Mouse (Mus musculus): ENCODE measurements around the gene 4833439L19Rik. TPM values are rescaled to one million over a fixed set of nuclear protein-coding genes. Genes with fewer than 3 reads are reported as not detected.

Gene 4833439L19Rik
- total RNA-seq, 2 experiments from 2014 or later, result 99.0 to 105 TPM

- intact Hi-C loops (cut with DNase I), result no loop called here
- no peak for DNase-seq
Observed at GRCm38 (mm10) chr13:54548036-54548435, 17.2 kb downstream of the 4833439L19Rik start.

- DNase-seq, result no peak
- intact Hi-C loops (cut with DNase I), result no loop called here
Observed at GRCm38 (mm10) chr13:54532134-54532533, 33.1 kb downstream of the 4833439L19Rik start.

GRCm38 (mm10) chr13:54527140-54527539, 38.1 kb downstream of the 4833439L19Rik start:
- DNase-seq, result no peak
- intact Hi-C loops (cut with DNase I), result no loop called here

DNA sequence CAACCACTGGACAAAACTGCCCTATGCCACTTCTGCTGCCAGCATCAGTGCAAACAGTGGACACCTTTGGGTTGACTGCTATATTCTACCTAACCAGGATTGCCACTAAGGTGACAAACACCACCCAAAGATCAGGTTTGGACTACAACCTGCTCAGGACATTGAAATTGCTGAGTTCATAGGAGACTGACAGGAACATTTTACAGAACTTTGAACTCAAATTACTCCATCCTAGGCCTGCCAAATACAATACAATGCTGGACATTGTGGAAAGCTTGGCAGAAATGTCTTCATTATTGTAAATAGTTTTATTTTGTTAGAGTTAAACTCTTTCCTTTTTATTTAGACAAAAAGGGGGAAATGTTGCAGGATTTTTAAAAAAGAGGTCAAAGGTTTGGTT, 44.1 kb downstream of the 4833439L19Rik start:
- no peak for DNase-seq
- intact Hi-C loops (cut with DNase I), result no loop called here

GRCm38 (mm10) chr13:54520221-54520620, 45.0 kb downstream of the 4833439L19Rik start:
- intact Hi-C loops (cut with DNase I), result no loop called here
- peak in 1 of 2 experiments; percentile 7 for DNase-seq

GRCm38 (mm10) chr13:54505920-54506319, 59.3 kb downstream of the 4833439L19Rik start:
- intact Hi-C loops (cut with DNase I), result no loop called here
- DNase-seq, result no peak

GRCm38 (mm10) chr13:54504611-54505260, 60.5 kb downstream of the 4833439L19Rik start:
- intact Hi-C loops (cut with DNase I), result no loop called here
- no peak for DNase-seq

DNA sequence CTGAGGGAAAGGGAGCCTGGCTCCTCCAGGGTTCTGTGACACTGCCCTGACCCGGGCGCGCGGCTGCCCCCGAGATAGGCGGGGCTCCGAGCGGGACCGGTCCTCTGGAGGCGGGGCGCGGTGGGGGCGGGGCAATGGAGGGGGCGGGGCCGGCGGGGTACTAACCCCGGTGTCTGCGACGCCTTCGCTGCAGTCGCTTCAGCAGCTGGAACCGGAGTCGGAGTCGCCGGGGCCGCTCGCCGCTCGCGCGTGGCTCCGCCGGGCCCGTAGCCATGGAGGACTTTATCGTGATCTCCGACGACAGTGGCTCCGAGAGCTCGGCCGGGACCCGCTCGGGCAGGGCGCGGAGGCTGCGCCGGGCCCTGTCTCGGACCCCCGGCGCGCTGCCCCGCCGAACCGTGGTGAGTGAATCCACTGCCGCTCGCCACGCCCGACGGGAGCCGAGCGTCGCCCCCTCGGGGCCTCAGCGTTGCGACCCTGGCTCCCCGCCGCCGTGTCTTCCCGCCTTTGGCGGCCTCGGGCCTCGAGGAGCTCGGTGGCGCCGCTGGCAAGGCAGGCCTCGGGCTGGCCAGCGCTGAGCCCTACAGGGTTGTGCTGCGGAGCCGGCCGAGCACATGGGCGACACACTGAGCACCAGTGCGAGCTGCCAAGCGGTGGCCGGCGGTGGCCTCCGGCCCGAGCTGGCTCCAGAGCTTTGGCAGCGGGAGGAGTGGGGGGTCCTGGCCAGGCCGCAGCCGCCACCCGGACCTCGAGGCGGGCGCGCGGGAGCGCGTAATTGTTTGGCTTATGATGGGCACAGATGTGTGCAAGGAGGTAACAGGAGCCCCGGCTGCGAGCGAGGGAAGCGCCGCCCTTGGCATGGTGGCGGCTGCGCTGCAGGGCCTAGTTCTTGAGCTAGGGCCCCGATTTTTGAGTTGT, 61.4 kb downstream of the 4833439L19Rik start, which contains the start of gene Simc1:
Gene Simc1, plus strand, starts transcription at position 176 of the 918 bp plus-strand sequence.
- peak; percentile 74 to 77 for DNase-seq
- intact Hi-C loops (cut with DNase I), result no loop called here

- DNase-seq, result no peak
- intact Hi-C loops (cut with DNase I), result no loop called here
Observed at GRCm38 (mm10) chr13:54503278-54503603, 62.0 kb downstream of the 4833439L19Rik start.

DNA sequence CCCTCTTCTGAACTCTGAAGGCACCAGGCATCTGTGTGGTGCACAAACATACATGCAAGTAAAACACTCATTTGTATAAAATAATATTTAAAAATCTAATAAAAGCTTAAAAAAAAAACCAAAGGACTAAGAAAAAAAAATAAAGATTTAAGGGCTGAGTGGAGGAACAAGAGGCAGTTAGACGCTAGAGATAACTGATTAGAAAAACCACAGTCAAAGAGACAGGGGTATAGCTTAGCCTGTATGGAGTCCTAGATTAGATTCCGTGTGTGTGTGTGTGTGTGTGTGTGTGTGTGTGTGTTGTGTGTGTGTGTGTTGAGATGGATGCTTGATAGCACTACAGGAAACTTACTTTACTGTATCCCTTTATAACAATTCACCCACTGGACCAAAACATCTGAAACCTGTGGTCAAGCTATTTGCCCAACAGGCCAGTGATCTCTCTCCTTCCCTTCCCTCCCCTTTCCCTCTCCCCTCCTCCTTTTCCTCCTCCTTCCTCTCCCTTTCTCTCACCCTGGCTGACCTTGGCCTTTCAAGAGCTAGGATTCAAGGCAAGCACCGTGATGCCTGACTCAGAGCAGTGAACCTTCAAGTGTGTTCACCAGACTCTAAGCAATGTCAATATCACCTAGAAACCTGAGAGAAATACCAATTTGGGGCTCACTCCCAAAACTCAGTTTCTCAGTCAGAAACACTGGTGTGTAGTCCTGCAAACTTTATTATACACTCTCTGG, 63.1 kb downstream of the 4833439L19Rik start:
- intact Hi-C loops (cut with DNase I), result no loop called here
- no peak for DNase-seq

DNA sequence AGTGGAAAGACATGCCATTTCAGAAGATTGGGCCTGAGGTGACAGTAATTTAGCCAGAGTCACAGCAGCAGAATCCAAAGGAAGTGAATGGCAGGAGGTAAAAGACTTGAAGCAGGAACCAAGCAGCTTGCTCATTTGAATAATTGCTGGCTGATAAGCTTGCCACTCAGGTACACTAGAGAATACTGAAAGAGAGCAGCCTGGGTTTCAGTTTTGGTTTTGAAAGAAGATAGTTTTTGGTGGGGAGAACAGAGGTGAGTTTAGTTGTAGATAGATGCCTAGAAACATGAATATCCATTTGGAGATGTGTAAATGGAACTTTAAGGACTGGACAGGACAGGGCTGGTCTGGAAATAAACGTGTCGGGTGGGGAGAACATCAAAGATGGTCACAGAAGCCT, 63.9 kb downstream of the 4833439L19Rik start:
- DNase-seq, result no peak
- intact Hi-C loops (cut with DNase I), result no loop called here

Small RNAs within 50 kb of the gene (microRNA-seq; reads per million reads assigned to microRNA genes)
- gene Gm24195, result 0 reads per million in 2 experiments

Other genes starting within 250 kb of the 4833439L19Rik start
- gene Cplx2, start 194.1 kb downstream of the 4833439L19Rik start, total RNA-seq (2021), result 1 to 10 TPM; 8.9 to 9.8 TPM
- gene Thoc3, start 96.6 kb downstream of the 4833439L19Rik start, total RNA-seq (2021), result 10 to 100 TPM; 33.3 to 34.0 TPM
- gene Simc1, start 61.7 kb downstream of the 4833439L19Rik start, total RNA-seq (2021), result 1 to 10 TPM; 3.0 to 4.7 TPM
- gene Arl10, start 9.6 kb upstream of the 4833439L19Rik start, total RNA-seq (2021), result 10 to 100 TPM in 1 of 2 experiments, 1 to 10 TPM in 1; 9.6 to 11.3 TPM
- 10 to 100 TPM; 17.0 to 20.0 TPM for gene Nop16, start 24.7 kb upstream of the 4833439L19Rik start, total RNA-seq (2021)
- 100 to 1,000 TPM; 236 to 244 TPM for gene Higd2a, start 24.8 kb upstream of the 4833439L19Rik start, total RNA-seq (2021)
- gene Cltb, start 45.9 kb upstream of the 4833439L19Rik start, total RNA-seq (2021), result 100 to 1,000 TPM in 1 of 2 experiments, 10 to 100 TPM in 1; 99.4 to 103 TPM
- gene Faf2, start 56.3 kb upstream of the 4833439L19Rik start, total RNA-seq (2021), result 10 to 100 TPM; 30.9 to 33.1 TPM
- gene Rnf44, start 128.5 kb upstream of the 4833439L19Rik start, total RNA-seq (2021), result 10 to 100 TPM; 61.2 to 62.2 TPM
- not detected for gene Cdhr2, start 136.0 kb upstream of the 4833439L19Rik start, total RNA-seq (2021)
- gene Gprin1, start 184.4 kb upstream of the 4833439L19Rik start, total RNA-seq (2021), result under 1 TPM; 0.05 to 0.10 TPM
- not detected for gene Sncb, start 201.2 kb upstream of the 4833439L19Rik start, total RNA-seq (2021)
- gene Eif4e1b, start 218.6 kb upstream of the 4833439L19Rik start, total RNA-seq (2021), result not detected
- gene Tspan17, start 223.9 kb upstream of the 4833439L19Rik start, total RNA-seq (2021), result 10 to 100 TPM in 1 of 2 experiments, 1 to 10 TPM in 1; 10.0 to 14.3 TPM